Mouse (Mus musculus) olfactory bulb, adult 2 months (tissue): ENCODE measurements around the gene Adssl1. TPM values are rescaled to one million over a fixed set of nuclear protein-coding genes. Genes with fewer than 3 reads are reported as not detected.

ENCODE experiments used
- H3K27ac ChIP-seq: fragments of 200-500 bp; 2 replicates; pipeline ENCODE4 v1.5.1; 2012; ENCODE audit warnings: low read depth, low read length; ENCODE audit not compliant: insufficient read depth
- H3K4me1 ChIP-seq: fragments of 200-500 bp; 2 replicates; pipeline ENCODE4 v1.6.1; 2012; ENCODE audit warnings: low read length; ENCODE audit not compliant: control insufficient read depth, insufficient read depth
- H3K4me3 ChIP-seq: fragments of 200-500 bp; 2 replicates; pipeline ENCODE4 v1.5.1; 2012; ENCODE audit warnings: mild to moderate bottlenecking, low read depth, low read length, moderate library complexity; ENCODE audit not compliant: insufficient read depth
- CTCF ChIP-seq: fragments of 200-500 bp; IDR thresholded peaks from 2 replicates; pipeline ENCODE4 v1.5.1; 2012; ENCODE audit warnings: low read depth, mild to moderate bottlenecking, low read length, moderate library complexity; ENCODE audit not compliant: insufficient read depth
- POLR2A ChIP-seq: fragments of 200-500 bp; IDR thresholded peaks from 2 replicates; pipeline ENCODE4 v1.6.1; 2012; ENCODE audit warnings: mild to moderate bottlenecking, low read depth, low read length, moderate library complexity; ENCODE audit not compliant: insufficient read depth
- WGBS: fragments of 180-500 bp; shearing (Covaris S2); methylation state at CpG from one replicate; pipeline ENCODE4 v1.1.7; 2018; 5-methylcytosine and 5-hydroxymethylcytosine counted together
- polyA plus RNA-seq: library from polyadenylated mRNA; stranded (reverse); fragments of >200 nt; gene quantifications from 2 replicates; pipeline ENCODE4 v1.2.4, GENCODE M21; 2012; ENCODE audit warnings: low replicate concordance; ENCODE audit not compliant: missing spikeins, insufficient read depth, insufficient read length

Gene Adssl1
- polyA plus RNA-seq, 1 experiment: not detected

- Histone ChIP-seq H3K4me1 (peaks cover 78% of the 10 kb centered on the region), H3K27ac (peak overlapping the region; percentile 16; the same call in 1 of the 2 replicates), H3K4me3 (no peak overlapping the region)
- 67% methylated on average over 8 of the region's 8 CpGs for WGBS
- TF ChIP-seq POLR2A (no peak), CTCF (no peak)
These were observed 29.1 kb upstream of the Adssl1 start for GRCm38 (mm10) chr12:112590566-112591239.

GRCm38 (mm10) chr12:112591240-112591639 lies 28.6 kb upstream of the Adssl1 start:
- peaks cover 78% of the 10 kb centered on the region for H3K4me1 ChIP-seq
- H3K27ac ChIP-seq: no peak overlapping the region
- 96% methylated on average over 5 of the region's 5 CpGs for WGBS
- no peak overlapping the region for H3K4me3 ChIP-seq
- no peak for TF ChIP-seq POLR2A
- TF ChIP-seq CTCF: no peak

DNA sequence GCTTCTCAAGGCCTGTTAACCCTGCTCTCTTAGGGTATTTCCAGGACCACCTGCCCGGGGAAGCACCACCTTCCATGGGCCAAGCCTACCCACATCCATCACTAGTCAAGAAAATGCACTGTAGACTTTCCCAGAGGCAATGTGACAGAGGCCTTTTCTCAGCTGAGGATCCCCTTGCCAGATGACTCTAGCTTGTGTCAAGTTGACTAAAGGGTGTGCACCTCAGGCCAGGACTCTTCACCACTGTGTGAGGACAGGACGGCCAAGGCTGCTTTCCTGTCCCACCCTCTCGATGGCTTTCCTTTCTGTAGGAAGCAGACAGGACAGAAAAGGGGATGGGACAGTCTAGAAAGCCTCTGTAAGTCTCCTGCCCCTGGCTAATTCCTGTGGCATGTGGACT lies 28.1 kb upstream of the Adssl1 start:
- TF ChIP-seq POLR2A: no peak
- TF ChIP-seq CTCF: no peak
- peaks cover 81% of the 10 kb centered on the region for H3K4me1 ChIP-seq

GRCm38 (mm10) chr12:112592985-112593734 lies 26.7 kb upstream of the Adssl1 start:
- Histone ChIP-seq H3K4me1 (peaks cover 84% of the 10 kb centered on the region), H3K4me3 (no peak overlapping the region)

More for the DNA sequence above, 28.1 kb upstream of the Adssl1 start:
- 83% methylated on average over 3 of the region's 3 CpGs for WGBS
- no peak overlapping the region for H3K27ac ChIP-seq
- no peak overlapping the region for H3K4me3 ChIP-seq

DNA sequence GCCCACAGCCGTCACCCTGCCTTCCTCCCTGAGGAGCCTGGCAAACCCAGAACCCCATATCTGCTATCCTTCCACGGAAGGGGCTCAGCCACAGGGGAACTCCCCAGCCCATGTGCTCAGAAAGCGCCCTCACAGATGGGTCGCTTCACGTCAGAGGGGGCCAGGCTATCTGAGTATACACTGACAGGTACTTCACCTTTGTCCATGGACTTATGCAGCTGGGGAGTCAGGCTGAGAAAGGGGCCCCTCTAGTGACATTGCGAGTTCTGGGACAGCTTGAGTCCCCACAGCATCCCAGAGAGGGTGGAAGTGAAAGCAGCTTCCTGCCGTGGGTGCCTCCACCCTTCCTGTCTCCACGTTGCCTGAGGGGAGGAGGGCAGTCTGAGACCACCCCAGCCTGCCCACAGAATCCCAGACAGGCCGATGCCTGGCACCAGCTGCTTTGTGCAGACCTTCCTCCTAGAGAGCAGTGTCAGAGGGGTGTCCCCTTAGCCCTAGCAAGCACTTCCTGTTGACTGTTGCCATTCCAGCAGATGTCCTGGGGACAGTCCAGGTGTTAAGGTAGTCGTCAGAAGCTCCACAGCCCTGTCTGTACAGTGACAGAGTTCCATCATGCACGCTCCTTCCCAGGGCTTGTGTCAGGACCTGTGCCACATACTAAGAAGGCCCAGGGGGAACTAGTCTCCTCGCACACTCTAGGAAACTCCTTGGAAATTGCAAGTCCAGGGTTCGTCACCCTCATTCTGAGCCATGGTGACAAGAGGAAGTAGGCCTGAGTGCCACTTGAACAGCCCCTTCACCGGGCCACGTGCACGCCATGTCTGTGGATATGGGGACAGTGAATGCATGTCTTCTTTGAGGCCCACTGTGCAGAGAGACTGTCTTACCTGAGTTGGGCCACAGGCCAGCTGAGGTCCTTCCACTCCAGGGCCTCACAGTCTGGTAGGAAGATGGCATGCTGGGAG lies 25.6 kb upstream of the Adssl1 start:
- H3K27ac ChIP-seq: peak overlapping the region; percentile 73
- TF ChIP-seq CTCF (no peak), POLR2A (no peak)
- H3K4me3 ChIP-seq: no peak overlapping the region
- WGBS: 63% methylated on average over 16 of the region's 16 CpGs
- H3K4me1 ChIP-seq: peaks cover 87% of the 10 kb centered on the region

More at GRCm38 (mm10) chr12:112592985-112593734, 26.7 kb upstream of the Adssl1 start:
- 68% methylated on average over 21 of the region's 21 CpGs for WGBS
- peak overlapping the region; percentile 73; the same call in 1 of the 2 replicates for H3K27ac ChIP-seq
- no peak for TF ChIP-seq POLR2A
- no peak for TF ChIP-seq CTCF

- peak overlapping the region; percentile 73 for H3K27ac ChIP-seq
- H3K4me1 ChIP-seq: peaks cover 88% of the 10 kb centered on the region
- TF ChIP-seq POLR2A (no peak), CTCF (no peak)
- no peak overlapping the region for H3K4me3 ChIP-seq
- 11% methylated on average over 4 of the region's 4 CpGs for whole genome bisulfite sequencing
These were observed 24.9 kb upstream of the Adssl1 start for GRCm38 (mm10) chr12:112594989-112595388.

DNA sequence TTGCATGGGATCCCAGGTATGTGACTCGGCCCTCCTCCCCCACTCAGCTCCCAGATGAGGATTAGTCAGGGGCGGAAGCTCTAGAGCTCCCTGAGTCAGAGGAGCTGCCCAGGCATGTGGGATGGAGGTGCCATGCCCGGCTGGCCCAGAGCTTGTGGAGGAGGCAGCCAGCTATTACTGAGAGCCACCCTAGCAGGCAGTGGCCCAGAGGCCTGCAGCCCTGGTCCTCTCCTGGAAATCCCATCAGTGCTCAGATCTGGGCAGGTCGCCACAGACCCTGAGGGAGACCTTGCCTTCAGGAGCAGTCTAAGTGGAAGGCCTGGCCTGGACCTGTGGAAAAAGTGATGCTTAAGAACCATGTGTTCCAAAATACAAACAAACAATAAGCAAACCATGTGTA lies 24.2 kb upstream of the Adssl1 start:
- Histone ChIP-seq H3K27ac (peak overlapping the region; percentile 73), H3K4me3 (no peak overlapping the region), H3K4me1 (peaks cover 89% of the 10 kb centered on the region)
- 38% methylated on average over 4 of the region's 4 CpGs for WGBS
- TF ChIP-seq CTCF (no peak), POLR2A (no peak; the same call in 1 of the 2 replicates)

DNA sequence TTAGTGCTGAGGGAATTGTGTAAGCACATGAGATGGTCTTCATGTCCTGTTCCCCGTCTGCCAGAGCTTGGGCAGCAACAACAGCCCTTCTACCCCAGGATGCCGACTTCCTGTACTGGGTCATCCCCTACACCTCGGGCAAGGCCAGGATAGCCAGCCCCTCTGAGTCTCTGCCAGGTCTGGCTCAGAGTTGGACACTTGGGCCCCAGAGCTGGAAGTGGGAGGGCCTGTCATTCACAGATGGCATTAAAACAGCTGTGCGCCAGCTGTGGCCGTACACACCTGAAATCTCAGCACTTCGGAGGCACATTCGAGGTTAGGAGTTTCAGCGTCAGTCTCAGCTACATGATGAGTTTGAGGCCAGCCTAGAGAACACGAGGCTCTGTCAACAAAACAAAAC lies 23.4 kb upstream of the Adssl1 start:
- no peak for TF ChIP-seq POLR2A
- no peak for TF ChIP-seq CTCF
- H3K4me3 ChIP-seq: no peak overlapping the region
- peaks cover 83% of the 10 kb centered on the region for H3K4me1 ChIP-seq
- WGBS: 64% methylated on average over 9 of the region's 9 CpGs
- peak overlapping the region; percentile 9; the same call in 1 of the 2 replicates for H3K27ac ChIP-seq
